Mouse (Mus musculus) adrenal gland, adult 8-10 months (tissue): ENCODE results near the gene Gde1. TPM values are rescaled to one million over a fixed set of nuclear protein-coding genes. Genes with fewer than 3 reads are reported as not detected.

Source experiments
- DNase-seq: peaks from one replicate; pipeline ENCODE4 v3.0.0; 2022
- total RNA-seq, 4 experiments: library from RNA; stranded (reverse); gene quantifications; 2 replicates each; pipeline ENCODE4 v1.2.4; 2022

Gde1 gene
- total RNA-seq, 4 experiments from 2014 or later = 91.0 to 121 (median 113) TPM

DNA sequence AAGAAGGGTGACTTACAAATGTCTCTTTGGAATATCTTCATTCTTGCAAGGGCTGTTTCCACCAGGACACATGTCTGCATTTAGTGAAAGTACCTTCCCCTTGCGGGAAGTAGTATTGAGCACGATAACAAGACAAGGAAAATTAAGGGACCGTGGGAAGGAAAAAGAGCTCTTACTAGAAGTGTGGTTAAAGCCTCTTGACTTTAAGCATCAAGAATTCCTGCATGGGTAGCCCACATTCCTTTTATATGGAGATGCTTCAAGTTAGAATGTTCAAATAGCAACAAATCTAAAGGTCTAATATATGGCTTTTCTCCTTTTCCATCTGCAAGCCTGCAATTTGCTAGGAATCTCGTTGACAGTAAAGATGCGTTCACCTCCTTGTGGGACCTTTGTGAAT lies 910 bp upstream of the Gde1 start:
- DNase-seq = no peak

DNA sequence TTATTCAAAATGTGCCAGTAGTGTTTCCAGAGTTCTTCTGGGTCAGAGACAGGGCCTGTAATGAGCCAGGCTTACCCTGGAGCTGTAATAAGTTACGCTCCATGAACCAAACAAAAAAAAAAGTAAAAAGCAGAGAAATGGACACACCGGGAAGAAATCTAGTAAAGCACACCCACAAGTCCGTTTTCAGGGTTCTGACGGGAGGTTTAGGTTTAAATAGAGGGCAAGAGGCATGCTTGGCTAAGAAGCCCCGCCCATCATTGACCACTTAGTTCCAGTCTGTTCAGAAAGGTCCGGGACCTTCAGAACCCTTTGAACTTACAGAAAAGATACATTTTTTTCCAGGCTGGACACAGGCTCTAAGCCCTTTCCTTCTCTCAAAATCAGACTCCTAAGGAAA lies 473 bp upstream of the Gde1 start:
- no peak for DNase-seq

DNA sequence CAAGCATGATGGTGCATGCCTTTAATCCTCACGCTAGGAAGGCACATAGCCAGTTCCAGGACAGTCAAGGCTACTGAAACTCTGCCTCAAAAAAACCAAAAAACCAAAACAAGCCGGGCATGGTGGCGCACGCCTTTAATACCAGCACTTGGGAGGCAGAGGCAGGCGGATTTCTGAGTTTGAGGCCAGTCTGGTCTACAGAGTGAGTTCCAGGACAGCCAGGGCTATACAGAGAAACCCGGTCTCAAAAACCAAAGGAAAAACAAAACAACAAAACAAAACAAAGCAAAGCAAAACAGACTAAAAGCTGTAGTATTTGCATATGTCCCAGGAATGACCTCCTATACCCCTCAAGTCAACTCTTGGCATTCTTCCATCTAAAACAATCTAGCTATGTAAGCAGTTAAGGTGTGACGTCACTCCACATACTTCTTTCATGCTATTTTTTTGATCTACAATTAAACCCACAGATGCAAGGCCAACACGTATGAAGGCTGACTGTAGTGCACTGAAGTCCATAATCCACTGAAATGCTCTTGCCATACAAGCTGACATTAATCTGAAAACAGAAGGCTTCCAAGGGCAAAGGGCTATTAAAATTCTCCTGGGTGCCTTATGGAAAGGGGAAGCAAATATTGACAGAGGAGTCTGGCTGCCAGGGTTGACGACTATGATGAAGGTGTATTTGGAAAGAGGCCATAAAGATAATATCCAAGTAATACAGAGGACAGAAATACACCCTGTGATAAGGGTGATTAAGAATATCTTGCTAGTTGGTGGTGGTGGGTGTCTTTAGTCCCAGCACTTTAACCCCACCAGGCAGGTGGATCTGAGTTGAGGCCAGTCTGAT lies 1.4 kb downstream of the Gde1 start:
- DNase-seq = no peak

DNA sequence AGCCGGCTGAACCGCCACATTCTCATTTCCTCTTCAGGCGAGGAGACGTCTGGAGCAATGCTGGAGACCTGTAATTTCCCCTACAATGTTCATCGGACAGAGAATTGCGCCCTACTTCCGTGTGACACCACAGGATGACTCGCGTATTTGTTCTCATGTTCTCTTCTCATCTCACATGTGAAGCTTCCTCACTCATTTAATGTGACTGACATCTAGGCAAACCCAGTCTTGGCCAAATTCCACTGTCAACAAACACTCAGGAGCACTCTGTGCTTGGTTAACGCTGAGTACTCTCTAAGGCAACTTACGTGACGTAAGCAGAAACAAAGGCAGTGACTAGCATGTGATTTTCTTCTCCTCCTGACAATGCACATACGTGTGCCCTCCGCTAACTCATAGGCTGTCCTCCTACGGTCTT lies 2.4 kb downstream of the Gde1 start:
- no peak for DNase-seq

DNA sequence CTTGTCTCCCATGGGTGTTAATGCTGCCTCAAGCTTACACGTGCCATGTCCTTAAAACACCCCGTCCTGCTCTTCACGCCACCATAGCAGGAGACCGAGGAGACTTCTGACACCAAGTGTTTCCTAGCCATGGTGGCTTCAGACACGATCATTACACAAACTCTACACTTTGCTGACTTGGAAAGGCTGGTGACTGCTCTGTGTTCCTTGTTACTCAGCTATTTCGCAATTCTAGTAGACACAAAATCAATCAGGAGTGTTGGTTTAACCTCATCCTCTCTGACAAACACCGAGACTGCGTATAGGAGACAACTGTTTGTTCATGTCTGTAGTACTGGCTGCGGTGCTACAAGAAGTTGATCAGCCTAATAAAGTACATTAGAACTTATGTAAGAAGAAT lies 6.7 kb downstream of the Gde1 start:
- DNase-seq = no peak

DNA sequence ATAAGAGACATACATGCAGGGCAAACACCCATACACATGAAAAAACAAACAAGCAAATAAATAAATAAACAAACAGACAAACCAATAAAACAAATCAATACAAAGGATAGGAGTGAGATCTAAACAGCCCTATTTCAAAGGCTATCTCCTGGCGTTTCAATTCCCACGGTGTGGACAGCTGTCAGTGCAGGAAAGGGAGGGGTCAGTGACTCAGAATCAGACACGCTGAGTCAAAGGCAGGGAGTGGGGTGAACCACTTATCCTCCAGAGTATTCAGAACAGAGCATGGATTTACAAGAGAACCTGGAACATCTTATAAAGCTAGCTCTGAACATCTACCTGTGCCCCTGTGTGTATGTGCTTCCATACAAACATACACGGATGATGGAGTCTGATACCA lies 8.4 kb downstream of the Gde1 start:
- DNase-seq = no peak

DNA sequence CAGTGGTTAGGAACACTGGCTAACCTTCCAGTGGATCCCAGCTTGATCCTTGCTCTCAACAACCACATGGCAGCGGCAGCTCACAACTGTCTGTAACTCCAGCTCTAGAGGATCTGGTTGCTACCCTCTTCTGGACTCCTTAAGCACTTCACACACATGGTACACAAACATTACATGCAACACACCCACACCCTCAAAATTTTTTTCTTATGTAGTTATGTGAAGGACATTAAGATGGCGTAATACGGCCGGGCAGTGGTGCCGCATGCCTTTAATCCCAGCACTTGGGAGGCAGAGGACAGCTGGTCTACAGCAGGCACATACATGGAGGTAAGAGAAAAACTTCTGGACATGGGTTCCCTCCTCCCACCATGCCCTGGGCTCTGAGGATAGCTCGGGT lies 9.4 kb downstream of the Gde1 start:
- no peak for DNase-seq

DNA sequence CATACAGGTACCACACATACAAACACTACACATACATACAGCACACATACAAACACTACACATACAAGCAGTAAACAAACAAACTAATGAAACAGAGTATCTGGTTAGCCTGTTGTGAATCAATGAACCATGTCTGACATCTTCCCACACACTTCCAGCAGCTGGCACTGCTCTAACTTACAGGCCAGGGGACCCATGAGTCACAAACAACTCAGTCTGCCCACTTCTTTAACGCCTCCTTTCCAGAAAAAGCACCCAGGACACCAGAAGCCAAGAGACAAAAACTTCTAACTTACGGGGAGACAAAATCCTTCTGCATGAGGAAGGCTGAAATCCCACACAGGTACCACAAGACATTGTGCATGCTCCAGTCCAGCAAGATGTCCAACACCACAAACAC lies 14.3 kb downstream of the Gde1 start:
- DNase-seq = no peak

DNA sequence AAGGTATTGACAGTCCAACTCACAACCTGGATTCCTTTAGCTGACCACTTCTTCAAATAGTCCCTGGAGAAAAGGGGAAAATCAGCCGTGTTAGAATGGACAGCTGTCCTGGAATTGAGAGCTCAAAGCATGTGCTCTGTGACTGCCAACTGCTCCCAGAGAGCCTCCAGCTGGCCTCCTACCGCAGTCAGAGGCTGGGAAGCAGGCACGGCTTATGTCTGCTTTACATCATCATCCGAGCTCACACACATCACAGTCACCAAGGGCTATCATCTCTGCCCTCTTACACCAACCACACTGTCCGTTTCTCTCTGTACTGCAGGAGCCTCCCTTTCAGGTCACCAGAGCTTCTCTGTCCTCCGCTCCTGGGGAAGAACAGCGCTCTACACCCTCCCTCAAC lies 16.5 kb downstream of the Gde1 start:
- no peak for DNase-seq

DNA sequence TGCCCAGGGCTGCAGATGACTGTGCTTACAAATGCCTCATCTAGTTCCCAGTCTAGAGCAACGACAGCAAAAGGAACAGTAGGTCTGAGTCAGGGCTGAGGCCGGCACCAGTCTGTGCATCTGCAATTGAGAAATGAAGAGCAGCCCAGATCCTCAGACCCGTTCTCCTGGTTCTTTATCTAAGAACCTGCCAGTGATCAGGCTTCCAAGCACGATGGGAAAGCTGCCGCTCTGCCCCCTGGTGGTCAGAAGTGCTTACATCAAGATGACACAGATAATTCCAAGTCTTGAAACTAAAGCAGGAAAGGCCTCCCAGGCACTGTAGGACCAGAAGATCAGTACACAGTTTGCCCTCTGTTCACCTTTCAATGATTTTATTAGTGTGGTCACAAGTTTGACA lies 17.4 kb downstream of the Gde1 start:
- DNase-seq = no peak

DNA sequence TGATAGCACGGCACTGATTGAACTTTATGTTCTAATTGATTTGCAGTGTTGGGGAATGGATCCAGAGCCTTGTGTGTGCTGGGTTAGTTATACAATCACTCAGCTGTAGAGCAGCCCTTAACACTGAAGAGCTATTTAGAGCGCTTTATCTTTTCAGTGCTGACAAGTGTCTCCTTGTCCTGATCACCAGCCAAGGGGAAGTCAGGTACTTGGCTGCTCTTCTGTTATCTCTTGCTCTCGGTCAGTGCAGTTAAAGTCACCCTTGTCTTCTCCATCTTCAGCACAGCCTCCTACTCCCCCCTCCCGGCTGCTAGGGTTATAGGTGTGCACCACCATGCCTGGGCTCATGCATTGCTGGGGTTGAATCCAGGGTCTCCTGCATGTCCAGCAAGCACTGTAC lies 28.8 kb downstream of the Gde1 start:
- DNase-seq = no peak

DNA sequence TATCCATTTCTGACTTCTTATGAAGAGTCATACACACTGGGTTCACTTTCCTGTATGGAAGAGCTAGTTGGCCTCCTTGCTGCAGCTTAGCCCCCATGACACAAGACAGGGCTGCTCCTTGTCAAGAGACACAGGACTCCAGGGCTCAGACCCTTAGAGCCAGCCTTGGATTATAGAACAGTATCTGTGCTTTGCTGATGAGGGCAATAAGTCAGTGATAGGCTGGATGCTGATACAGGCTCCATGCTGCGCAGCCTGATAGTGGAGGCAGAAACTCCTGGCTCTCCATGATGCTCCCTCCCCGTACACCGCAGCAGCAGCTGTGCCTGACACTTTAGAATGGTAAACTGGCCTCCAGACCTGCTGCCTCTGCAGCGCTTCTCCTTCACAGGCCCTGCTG lies 35.4 kb downstream of the Gde1 start:
- no peak for DNase-seq

DNA sequence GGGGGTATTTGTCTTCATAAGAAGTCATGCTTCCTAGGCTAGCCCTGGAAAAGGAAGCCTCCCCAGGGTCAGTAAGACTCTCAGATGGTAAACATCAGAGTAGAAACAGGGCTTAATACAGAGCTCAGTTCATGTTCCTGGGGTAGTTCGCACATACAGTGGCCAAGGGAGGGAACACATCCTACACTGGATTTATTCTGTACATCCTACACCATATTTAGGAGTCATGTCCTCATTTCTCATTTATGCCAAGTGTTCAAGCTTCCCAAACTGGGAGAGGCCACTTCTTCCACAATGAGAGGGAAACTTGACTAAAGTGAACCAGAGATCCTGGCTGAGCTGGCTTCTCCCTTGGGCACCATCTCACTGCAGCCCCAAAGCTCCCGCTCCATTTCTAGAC lies 37.8 kb downstream of the Gde1 start:
- no peak for DNase-seq

DNA sequence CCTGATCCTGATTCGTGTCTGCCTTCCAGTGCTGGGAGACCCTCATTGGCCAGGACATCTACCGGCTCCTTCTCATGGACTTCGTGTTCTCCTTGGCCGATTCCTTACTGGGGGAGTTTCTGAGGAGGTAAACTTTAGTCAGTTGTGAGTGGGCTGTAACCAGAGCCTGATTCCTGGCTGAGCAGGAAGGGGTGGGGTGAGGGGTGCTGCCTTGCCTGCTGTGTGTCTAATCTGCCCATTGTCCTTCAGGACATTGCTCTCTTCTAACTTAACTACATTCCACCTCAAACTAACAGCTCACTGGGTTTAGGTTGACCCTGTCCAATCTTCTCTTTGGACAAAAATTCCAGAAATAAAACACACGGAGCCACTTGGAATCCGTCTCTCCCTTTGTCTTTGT lies 48.8 kb downstream of the Gde1 start:
- no peak for DNase-seq

DNA sequence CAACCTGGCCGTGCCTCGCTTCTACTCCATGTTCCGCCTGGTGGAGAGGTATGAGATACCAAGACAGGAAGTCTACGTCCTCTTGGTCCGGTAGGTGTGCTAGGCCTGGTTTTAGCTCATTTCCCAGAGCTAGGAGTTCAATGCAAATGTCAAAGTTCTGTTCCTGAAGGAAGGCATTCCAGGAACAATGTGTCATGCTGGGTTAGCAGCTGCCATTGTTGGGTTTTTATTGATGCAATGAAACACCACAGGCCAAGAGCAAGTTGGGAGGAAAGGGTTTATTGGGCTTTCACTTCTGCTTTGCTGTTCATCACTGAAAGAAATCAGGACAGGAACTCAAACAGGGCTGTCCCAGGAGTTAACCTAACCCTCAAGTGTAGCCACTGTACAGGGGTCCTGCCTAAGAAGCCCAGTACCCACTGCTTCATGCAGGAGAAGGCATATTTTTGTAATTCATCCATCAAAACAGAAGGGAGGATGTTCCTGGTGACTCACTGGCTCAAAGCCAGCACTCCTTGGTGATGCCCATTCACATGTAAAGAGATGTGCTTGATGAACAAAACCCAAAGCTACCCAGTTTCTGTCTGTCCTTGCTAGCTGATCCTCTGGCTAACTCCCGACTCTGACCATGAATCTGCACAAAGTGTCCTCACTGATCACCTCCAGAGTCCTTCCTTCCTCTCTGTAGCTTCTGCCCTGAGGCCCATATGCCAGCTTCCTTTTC lies 52.8 kb downstream of the Gde1 start:
- no peak for DNase-seq

DNA sequence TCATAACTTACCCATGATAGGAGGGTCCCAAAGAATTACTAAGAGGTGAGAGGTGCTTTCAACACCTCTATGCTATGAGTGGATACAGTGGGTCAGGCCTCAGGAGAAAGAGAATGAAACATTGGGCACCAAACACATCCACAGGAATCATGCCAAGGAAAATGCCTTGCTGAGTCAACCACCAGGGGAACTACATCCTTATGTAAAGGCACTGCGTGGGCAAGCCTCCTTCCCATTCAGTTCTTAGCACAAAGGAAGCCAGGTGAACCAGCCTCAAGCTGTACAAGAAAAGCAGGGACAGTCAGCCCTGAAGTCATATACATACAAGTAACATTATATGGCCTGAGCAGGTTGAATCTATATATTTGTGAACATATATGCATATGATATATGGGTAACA lies 54.7 kb downstream of the Gde1 start:
- no peak for DNase-seq

DNA sequence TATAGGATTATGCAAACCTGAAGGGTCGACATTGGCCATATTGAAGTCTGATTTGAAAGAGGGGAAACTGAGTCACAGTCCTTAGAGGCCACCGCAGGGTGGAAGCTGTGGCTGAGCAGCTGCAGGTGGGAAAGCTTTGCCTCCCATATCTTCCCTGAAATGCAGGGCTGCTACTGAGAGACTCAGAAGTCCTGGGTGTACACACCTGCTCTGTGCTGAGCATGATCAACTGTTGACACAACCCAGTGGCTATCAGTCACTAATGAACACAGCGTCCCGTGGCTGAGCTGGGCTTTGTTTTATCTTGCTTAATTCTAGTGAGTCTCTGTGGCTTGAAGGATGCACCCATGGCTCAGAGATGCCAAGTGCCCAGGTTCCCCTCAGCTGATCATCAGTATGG lies 55.5 kb downstream of the Gde1 start:
- DNase-seq = no peak

DNA sequence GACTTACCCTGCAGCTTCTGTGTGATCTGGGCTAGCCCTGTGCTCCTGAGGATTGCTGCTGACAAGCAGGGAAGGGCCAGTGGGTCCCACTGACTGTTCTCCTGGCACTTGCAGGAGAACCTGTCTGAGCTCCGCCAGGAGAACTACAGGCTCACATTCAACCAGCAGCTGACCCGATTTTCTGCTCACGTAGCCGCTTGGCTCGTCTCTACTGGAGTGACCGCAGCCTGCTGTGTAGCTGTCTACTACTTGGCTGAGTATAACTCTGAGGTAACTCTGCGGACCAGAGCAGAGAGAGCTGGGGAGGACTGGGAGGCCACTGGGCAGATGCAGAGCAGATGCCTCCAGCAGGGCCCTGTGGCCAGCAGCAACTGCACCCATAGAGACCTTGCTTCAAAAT lies 56.2 kb downstream of the Gde1 start:
- DNase-seq = no peak

DNA sequence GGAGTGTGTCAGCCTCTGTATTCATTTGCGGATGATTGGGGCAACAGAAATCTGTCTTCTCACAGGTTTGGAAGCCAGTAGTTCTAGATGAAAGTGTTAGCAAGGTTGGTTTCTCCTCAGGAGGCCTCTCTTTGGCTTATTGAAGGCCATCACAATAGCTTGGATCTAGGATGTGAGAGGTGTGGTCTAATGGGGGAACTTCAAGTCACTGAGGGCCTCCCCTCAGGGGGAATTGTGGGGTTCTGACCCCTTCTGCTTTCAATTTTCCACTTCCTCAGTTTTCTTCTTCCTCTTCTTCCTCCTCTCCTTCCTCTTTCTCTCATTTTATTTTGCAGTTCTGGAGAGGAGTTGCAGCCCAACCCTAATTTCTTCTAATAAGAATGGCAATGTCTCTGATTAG lies 59.3 kb downstream of the Gde1 start:
- no peak for DNase-seq

Other genes with a start within 250 kb of the Gde1 start
- 10 to 100 TPM; 13.9 to 20.3 (median 17.1) TPM for gene Itpripl2, start 213.8 kb downstream of the Gde1 start, total RNA-seq
- 10 to 100 TPM; 32.3 to 45.2 (median 36.3) TPM for gene Coq7, start 172.4 kb downstream of the Gde1 start, total RNA-seq
- gene Tmc7, start 121.0 kb downstream of the Gde1 start, total RNA-seq = under 1 TPM; 0.29 to 0.73 (median 0.33) TPM
- under 1 TPM in 1 of 4 experiments, not detected in 3; 0.13 TPM for gene Tmc5, start 108.5 kb downstream of the Gde1 start, total RNA-seq
- 10 to 100 TPM in 2 of 4 experiments, 1 to 10 TPM in 2; 6.3 to 11.2 (median 8.3) TPM for gene Ccp110, start 6.8 kb upstream of the Gde1 start, total RNA-seq
- gene Vps35l, start 34.4 kb upstream of the Gde1 start, total RNA-seq = 10 to 100 TPM; 64.7 to 73.0 (median 70.2) TPM
- 10 to 100 TPM; 13.0 to 35.4 (median 24.5) TPM for gene Iqck, start 150.0 kb upstream of the Gde1 start, total RNA-seq
- 10 to 100 TPM; 37.9 to 71.5 (median 56.6) TPM for gene Knop1, start 150.5 kb upstream of the Gde1 start, total RNA-seq